Mouse (Mus musculus) neural tube, embryonic 11.5 days (tissue): ENCODE data around the gene Klk14. TPM values are rescaled to one million over a fixed set of nuclear protein-coding genes. Genes with fewer than 3 reads are reported as not detected.
"Not testable (repeated sequence)": the region's sequence is repeated elsewhere in the genome, so short reads cannot be mapped to it uniquely, and the experiment has no call there.

Experiments
- ATAC-seq: fragments of 200-750 bp; cut with Nextera tagmentation; 2 replicates; pipeline ENCODE4 v1.8.0; 2017; ENCODE audit warnings: moderate number of reproducible peaks, mild to moderate bottlenecking, moderate TSS enrichment, moderate library complexity; ENCODE audit not compliant: insufficient read depth, low FRiP score, low TSS enrichment
- DNase-seq: peaks from one replicate; pipeline ENCODE4 v3.0.0-alpha.2; 2015; ENCODE audit warnings: low spot score
- H3K27ac ChIP-seq: fragments of 300-500 bp; sonication (generic); 2 replicates; pipeline ENCODE4 v1.5.1; 2014; ENCODE audit warnings: low read depth, mild to moderate bottlenecking, low read length
- H3K27me3 ChIP-seq: fragments of 300-500 bp; sonication (generic); 2 replicates; pipeline ENCODE4 v1.6.1; 2014; ENCODE audit warnings: mild to moderate bottlenecking, low read length, mixed read lengths; ENCODE audit not compliant: control insufficient read depth, insufficient read depth
- H3K36me3 ChIP-seq: fragments of 300-500 bp; sonication (generic); 2 replicates; pipeline ENCODE4 v1.6.1; 2014; ENCODE audit warnings: mild to moderate bottlenecking, low read length, moderate library complexity, mixed read lengths; ENCODE audit not compliant: control insufficient read depth, insufficient read depth
- H3K4me1 ChIP-seq: fragments of 300-500 bp; sonication (generic); 2 replicates; pipeline ENCODE4 v1.6.1; 2014; ENCODE audit warnings: low read length, mixed read lengths; ENCODE audit not compliant: control insufficient read depth, insufficient read depth
- H3K4me2 ChIP-seq: fragments of 300-500 bp; sonication (generic); 2 replicates; pipeline ENCODE4 v1.6.1; 2014; ENCODE audit warnings: low read depth, mild to moderate bottlenecking, moderate library complexity
- H3K4me3 ChIP-seq: fragments of 300-500 bp; sonication (generic); 2 replicates; pipeline ENCODE4 v1.5.1; 2014; ENCODE audit warnings: low read depth, low read length
- H3K9ac ChIP-seq: fragments of 300-500 bp; sonication (generic); 2 replicates; pipeline ENCODE4 v1.6.1; 2014; ENCODE audit warnings: mild to moderate bottlenecking, low read length
- H3K9me3 ChIP-seq: fragments of 300-500 bp; sonication (generic); 2 replicates; pipeline ENCODE4 v1.6.1; 2016; ENCODE audit warnings: low read length; ENCODE audit not compliant: control insufficient read depth
- WGBS: fragments of 180-500 bp; shearing (Covaris S2); extraction: QIAGEN DNeasy Blood & Tissue Kit; methylation state at CpG from one replicate; pipeline ENCODE4 v1.1.7; 2014; 5-methylcytosine and 5-hydroxymethylcytosine counted together
- polyA plus RNA-seq: library from polyadenylated mRNA; unstranded; fragments of >200 nt; fragmentation: Nextera tagmentation; extraction: Ambion mirVana; gene quantifications from 2 replicates; pipeline ENCODE4 v1.2.1, GENCODE M21; 2014

Gene Klk14
- polyA plus RNA-seq = not detected in 2 replicates

- no peak for DNase-seq
- no peaks in the 10 kb centered on the region for H3K36me3 ChIP-seq
- H3K27me3 ChIP-seq = no peaks in the 10 kb centered on the region
- no peaks in the 10 kb centered on the region for H3K9me3 ChIP-seq
- ATAC-seq = no peak
- no peak within 1 kb of the TSS for H3K4me3 ChIP-seq
- H3K9ac ChIP-seq = no peak within 1 kb of the TSS
- no peak within 1 kb of the TSS for H3K4me2 ChIP-seq
- H3K4me1 ChIP-seq = no peaks in the 10 kb centered on the region
- H3K27ac ChIP-seq = no peak within 1 kb of the TSS
Observed at GRCm38 (mm10) chr7:43690118-43690517, at the start of gene Klk14. Gene Klk14, plus strand, starts transcription at chr7:43690418.

- Histone ChIP-seq H3K9ac (no peak overlapping the region), H3K27me3 (no peaks in the 10 kb centered on the region), H3K9me3 (no peaks in the 10 kb centered on the region), H3K4me2 (no peak overlapping the region), H3K27ac (no peak overlapping the region), H3K4me3 (no peak overlapping the region), H3K36me3 (no peaks in the 10 kb centered on the region), H3K4me1 (no peaks in the 10 kb centered on the region)
- ATAC-seq (no peak), DNase-seq (no peak)
- WGBS = 82% methylated on average over 5 of the region's 5 CpGs
Observed at GRCm38 (mm10) chr7:43642587-43642986, 47.6 kb upstream of the Klk14 start.

- Histone ChIP-seq H3K4me1 (no peaks in the 10 kb centered on the region), H3K27me3 (no peaks in the 10 kb centered on the region), H3K9me3 (no peaks in the 10 kb centered on the region), H3K9ac (no peak overlapping the region), H3K36me3 (no peaks in the 10 kb centered on the region), H3K27ac (no peak overlapping the region), H3K4me2 (no peak overlapping the region), H3K4me3 (no peak overlapping the region)
- no peak for DNase-seq
- 86% methylated on average over 17 of the region's 17 CpGs for WGBS
- ATAC-seq = no peak
Observed at GRCm38 (mm10) chr7:43643046-43643652, 47.1 kb upstream of the Klk14 start.

DNA sequence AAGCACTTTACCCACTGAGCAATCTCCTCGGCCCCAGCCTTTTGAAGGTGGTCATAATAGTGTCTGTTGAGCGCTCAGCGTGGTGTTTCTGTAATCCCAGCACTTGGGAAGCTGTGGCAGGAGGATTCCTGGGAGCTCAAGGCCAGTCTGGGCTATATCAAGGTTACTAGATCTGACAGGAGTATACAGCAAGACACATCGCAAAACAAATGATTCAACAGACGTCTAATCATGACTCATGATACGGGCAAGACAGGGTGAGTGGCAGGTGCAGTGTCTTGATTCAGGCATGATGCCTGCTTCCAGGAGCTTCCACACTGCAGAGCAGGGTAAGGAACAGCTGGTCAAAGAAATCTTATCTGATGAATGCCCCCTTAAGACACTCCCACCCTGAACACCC lies 37.5 kb upstream of the Klk14 start:
- no peaks in the 10 kb centered on the region for H3K27me3 ChIP-seq
- 85% methylated on average over 6 of the region's 6 CpGs for WGBS
- H3K4me2 ChIP-seq = no peak overlapping the region
- no peaks in the 10 kb centered on the region for H3K36me3 ChIP-seq
- no peak overlapping the region for H3K9ac ChIP-seq
- DNase-seq = no peak
- H3K4me3 ChIP-seq = no peak overlapping the region
- H3K4me1 ChIP-seq = no peaks in the 10 kb centered on the region
- ATAC-seq = no peak
- no peak overlapping the region for H3K27ac ChIP-seq
- no peaks in the 10 kb centered on the region; the same call in 1 of the 2 replicates for H3K9me3 ChIP-seq

GRCm38 (mm10) chr7:43654519-43654918 lies 35.7 kb upstream of the Klk14 start:
- no peaks in the 10 kb centered on the region for H3K36me3 ChIP-seq
- ATAC-seq (no peak), DNase-seq (no peak)
- no peak overlapping the region for H3K9ac ChIP-seq
- no peak overlapping the region for H3K27ac ChIP-seq
- H3K27me3 ChIP-seq = no peaks in the 10 kb centered on the region
- H3K9me3 ChIP-seq = no peaks in the 10 kb centered on the region; the same call in 1 of the 2 replicates
- no peaks in the 10 kb centered on the region for H3K4me1 ChIP-seq
- H3K4me3 ChIP-seq = no peak overlapping the region
- WGBS = 88% methylated on average over 3 of the region's 3 CpGs
- no peak overlapping the region for H3K4me2 ChIP-seq

GRCm38 (mm10) chr7:43656232-43656631 lies 34.0 kb upstream of the Klk14 start:
- Histone ChIP-seq H3K27me3 (no peaks in the 10 kb centered on the region), H3K27ac (no peak overlapping the region), H3K4me1 (no peaks in the 10 kb centered on the region), H3K4me2 (no peak overlapping the region), H3K9me3 (no peaks in the 10 kb centered on the region; the same call in 1 of the 2 replicates), H3K9ac (no peak overlapping the region), H3K36me3 (no peaks in the 10 kb centered on the region), H3K4me3 (no peak overlapping the region)
- DNase-seq (no peak), ATAC-seq (no peak)
- WGBS = 85% methylated on average over 6 of the region's 6 CpGs

DNA sequence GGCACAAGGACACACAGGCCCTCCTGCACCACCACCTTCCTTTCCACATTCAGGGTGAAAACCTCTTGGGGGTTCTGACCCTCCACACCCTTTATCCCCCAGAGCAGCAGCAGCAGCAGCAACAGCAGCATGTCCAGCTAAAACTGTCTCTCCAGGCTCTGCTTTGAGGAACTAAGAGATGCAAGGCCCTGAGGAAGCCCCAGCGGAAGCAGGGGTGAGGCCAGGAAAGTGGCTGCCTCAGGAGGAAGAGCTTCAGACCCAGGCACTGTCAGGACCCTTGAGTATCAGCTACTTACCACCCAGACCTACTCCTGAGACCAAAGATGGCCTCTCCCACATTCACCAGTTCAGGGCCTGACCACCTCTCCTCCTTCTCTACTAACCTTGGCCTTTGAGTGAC lies 30.2 kb upstream of the Klk14 start, which contains the start of gene Siglece:
TSS of gene Siglece (minus strand) at position 160 of the 400 bp plus-strand sequence.
- H3K27me3 ChIP-seq = no peaks in the 10 kb centered on the region
- H3K4me1 ChIP-seq = no peaks in the 10 kb centered on the region
- DNase-seq (no peak), ATAC-seq (no peak)
- no peak within 1 kb of the TSS for H3K4me2 ChIP-seq
- no peak within 1 kb of the TSS for H3K27ac ChIP-seq
- 82% methylated on average over 1 of the region's 1 CpGs for WGBS
- no peaks in the 10 kb centered on the region for H3K36me3 ChIP-seq
- no peaks in the 10 kb centered on the region for H3K9me3 ChIP-seq
- no peak within 1 kb of the TSS for H3K9ac ChIP-seq
- no peak within 1 kb of the TSS for H3K4me3 ChIP-seq

GRCm38 (mm10) chr7:43662804-43663203 lies 27.4 kb upstream of the Klk14 start:
- Histone ChIP-seq H3K27me3 (no peaks in the 10 kb centered on the region), H3K4me2 (no peak overlapping the region), H3K4me3 (no peak overlapping the region), H3K4me1 (no peaks in the 10 kb centered on the region), H3K27ac (no peak overlapping the region), H3K36me3 (no peaks in the 10 kb centered on the region), H3K9ac (no peak overlapping the region), H3K9me3 (no peaks in the 10 kb centered on the region)
- DNase-seq = no peak
- ATAC-seq = no peak
- 93% methylated on average over 1 of the region's 1 CpGs for WGBS

DNA sequence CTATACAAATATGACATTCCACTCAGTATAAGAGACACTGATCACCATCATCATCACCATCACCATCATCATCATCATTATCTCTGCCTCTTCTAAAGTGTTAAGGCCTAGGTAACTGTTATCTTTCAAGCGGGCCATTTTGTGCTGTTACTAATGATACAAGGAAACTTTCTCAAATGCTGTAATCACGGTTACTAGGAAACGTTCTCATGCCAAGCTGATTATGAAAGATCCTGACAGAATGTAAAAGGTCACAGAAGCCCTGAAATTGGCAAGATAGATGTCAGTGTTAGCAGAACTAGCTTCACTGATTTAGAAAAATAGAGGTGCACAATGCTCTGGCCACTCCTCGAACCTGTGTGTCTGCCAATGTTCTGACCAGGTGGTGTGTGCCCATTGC lies 23.0 kb upstream of the Klk14 start:
- H3K36me3 ChIP-seq, ATAC-seq, H3K27me3 ChIP-seq, H3K9me3 ChIP-seq, H3K4me3 ChIP-seq, H3K27ac ChIP-seq, H3K4me2 ChIP-seq, H3K4me1 ChIP-seq, DNase-seq, H3K9ac ChIP-seq: not testable (repeated sequence)
- WGBS = 91% methylated on average over 4 of the region's 4 CpGs
